Mouse (Mus musculus) ES-Bruce4 (cell line): ENCODE measurements at regions not wholly inside any gene's neighbourhood (a gene's known extent, or its start where the extent isn't known, plus 50 kb on each side); places are given as distances from the start of the nearest gene placed in this dataset.

ENCODE experiments used
- H3K27ac ChIP-seq: 2 replicates; pipeline ENCODE4 v1.5.1; 2012; ENCODE audit warnings: low read length, inconsistent platforms; ENCODE audit not compliant: insufficient read depth
- H3K27me3 ChIP-seq: 2 replicates; pipeline ENCODE4 v1.6.1; 2012; ENCODE audit warnings: mild to moderate bottlenecking, low read length, inconsistent platforms; ENCODE audit not compliant: control insufficient read depth, poor library complexity, insufficient read depth, severe bottlenecking
- H3K36me3 ChIP-seq: 2 replicates; pipeline ENCODE4 v1.6.1; 2012; ENCODE audit warnings: inconsistent platforms, mild to moderate bottlenecking, low read length, moderate library complexity; ENCODE audit not compliant: control insufficient read depth, poor library complexity, insufficient read depth, severe bottlenecking
- H3K4me1 ChIP-seq: one replicate; pipeline ENCODE4 v1.8.1; 2011; ENCODE audit warnings: low read length; ENCODE audit not compliant: control insufficient read depth, insufficient read depth
- H3K4me3 ChIP-seq: 2 replicates; pipeline ENCODE4 v1.5.1; 2011; ENCODE audit warnings: low read depth, mild to moderate bottlenecking, low read length
- H3K9ac ChIP-seq: 2 replicates; pipeline ENCODE4 v1.6.1; 2012; ENCODE audit warnings: low read depth, mild to moderate bottlenecking, inconsistent platforms; ENCODE audit not compliant: poor library complexity, severe bottlenecking
- H3K9me3 ChIP-seq: replicated peaks from 2 replicates; pipeline ENCODE4 v1.6.1; 2012; ENCODE audit warnings: mild to moderate bottlenecking, low read length, inconsistent platforms; ENCODE audit not compliant: control insufficient read depth, poor library complexity, insufficient read depth, severe bottlenecking
- CTCF ChIP-seq: IDR thresholded peaks from one replicate; pipeline ENCODE4 v1.8.1; 2011; ENCODE audit warnings: low read depth, low read length
- EP300 ChIP-seq: IDR thresholded peaks from 2 replicates; pipeline ENCODE4 v1.6.1; 2011; ENCODE audit warnings: low read depth, low read length; ENCODE audit not compliant: insufficient read depth
- POLR2A ChIP-seq: IDR thresholded peaks from one replicate; pipeline ENCODE4 v1.8.1; 2011; ENCODE audit warnings: low read length; ENCODE audit not compliant: insufficient read depth

- Histone ChIP-seq H3K9me3 (no peaks in the 10 kb centered on the region), H3K36me3 (no peaks in the 10 kb centered on the region), H3K9ac (no peak overlapping the region), H3K4me1 (peaks cover 19% of the 10 kb centered on the region), H3K27ac (peak overlapping the region; percentile 55), H3K27me3 (no peaks in the 10 kb centered on the region), H3K4me3 (no peak overlapping the region)
- no peak for TF ChIP-seq POLR2A
- no peak for TF ChIP-seq CTCF
- peak; percentile 85 for TF ChIP-seq EP300
These were observed 108.2 kb upstream of the Haao start for GRCm38 (mm10) chr17:83955978-83956377.

GRCm38 (mm10) chr17:83955058-83955697 lies 107.4 kb upstream of the Haao start:
- no peaks in the 10 kb centered on the region for H3K36me3 ChIP-seq
- TF ChIP-seq EP300, result peak; percentile 93
- no peak for TF ChIP-seq POLR2A
- H3K27ac ChIP-seq, result no peak overlapping the region; the same call in 1 of the 2 replicates
- H3K4me3 ChIP-seq, result no peak overlapping the region
- H3K4me1 ChIP-seq, result peaks cover 22% of the 10 kb centered on the region
- H3K9ac ChIP-seq, result no peak overlapping the region
- H3K9me3 ChIP-seq, result no peaks in the 10 kb centered on the region
- H3K27me3 ChIP-seq, result no peaks in the 10 kb centered on the region

- Histone ChIP-seq H3K4me1 (peaks cover 22% of the 10 kb centered on the region), H3K27me3 (no peaks in the 10 kb centered on the region), H3K9me3 (no peaks in the 10 kb centered on the region)
These were observed 106.7 kb upstream of the Haao start for GRCm38 (mm10) chr17:83954291-83955057.

GRCm38 (mm10) chr17:83953656-83954055 lies 105.9 kb upstream of the Haao start:
- Histone ChIP-seq H3K9me3 (no peaks in the 10 kb centered on the region), H3K27ac (no peak overlapping the region), H3K4me3 (no peak overlapping the region), H3K36me3 (no peaks in the 10 kb centered on the region), H3K9ac (no peak overlapping the region), H3K4me1 (peaks cover 22% of the 10 kb centered on the region), H3K27me3 (no peaks in the 10 kb centered on the region)
- no peak for TF ChIP-seq CTCF
- no peak for TF ChIP-seq EP300

More at GRCm38 (mm10) chr17:83954291-83955057, 106.7 kb upstream of the Haao start:
- no peaks in the 10 kb centered on the region for H3K36me3 ChIP-seq
- no peak overlapping the region for H3K9ac ChIP-seq
- no peak for TF ChIP-seq CTCF
- no peak for TF ChIP-seq POLR2A
- TF ChIP-seq EP300, result peak; percentile 93
- no peak overlapping the region for H3K4me3 ChIP-seq
- no peak overlapping the region for H3K27ac ChIP-seq

DNA sequence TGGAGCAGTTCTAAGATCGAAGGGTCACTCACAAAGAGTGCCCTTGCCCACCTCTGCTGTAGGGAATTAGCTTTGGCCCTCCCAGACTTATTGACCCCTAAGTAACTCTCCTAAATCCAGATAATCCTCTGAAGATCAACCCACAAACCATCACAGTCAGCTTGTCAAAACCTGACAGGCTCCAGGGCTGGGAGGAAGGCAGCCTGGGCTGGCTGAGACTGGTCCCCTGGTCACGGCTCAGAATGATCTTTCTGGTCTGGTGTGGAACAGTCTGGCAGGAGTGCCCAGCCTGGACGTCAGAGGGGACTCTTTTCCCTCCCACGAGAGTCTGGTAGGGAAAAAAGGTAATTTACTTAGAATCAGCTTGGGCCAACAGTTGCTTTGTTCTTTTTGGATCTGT lies 99.0 kb upstream of the Haao start:
- no peak overlapping the region for H3K27ac ChIP-seq
- H3K9ac ChIP-seq, result no peak overlapping the region

DNA sequence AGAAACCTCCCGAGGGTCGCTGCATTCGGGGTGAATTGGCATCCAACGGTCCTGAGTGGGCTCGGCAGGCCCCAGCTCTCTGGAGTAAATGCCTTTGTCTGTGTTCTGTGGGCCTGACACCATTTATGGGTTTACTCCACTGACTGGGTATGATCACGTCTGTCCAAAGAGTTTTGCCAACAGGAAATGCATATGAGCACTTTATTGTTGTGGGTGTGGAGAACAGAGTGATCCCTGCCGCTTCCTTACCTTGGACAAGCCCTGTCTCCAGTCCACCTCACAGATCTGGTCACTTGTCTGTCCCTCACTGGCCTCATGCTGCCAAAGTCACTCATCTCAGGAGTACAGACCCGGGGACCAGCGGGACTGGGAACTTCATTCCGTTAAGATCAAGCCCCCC lies 91.6 kb upstream of the Haao start:
- H3K36me3 ChIP-seq, result no peaks in the 10 kb centered on the region
- H3K27ac ChIP-seq, result no peak overlapping the region

More for the DNA sequence above, 99.0 kb upstream of the Haao start:
- H3K9me3 ChIP-seq, result no peaks in the 10 kb centered on the region
- peaks cover 4% of the 10 kb centered on the region for H3K4me1 ChIP-seq
- H3K36me3 ChIP-seq, result no peaks in the 10 kb centered on the region
- no peak for TF ChIP-seq POLR2A
- no peak for TF ChIP-seq EP300
- TF ChIP-seq CTCF, result no peak
- H3K27me3 ChIP-seq, result no peaks in the 10 kb centered on the region
- H3K4me3 ChIP-seq, result no peak overlapping the region

More for the DNA sequence above, 91.6 kb upstream of the Haao start:
- H3K9ac ChIP-seq, result no peak overlapping the region
- H3K4me1 ChIP-seq, result peaks cover 6% of the 10 kb centered on the region
- H3K4me3 ChIP-seq, result no peak overlapping the region
- TF ChIP-seq EP300 (no peak), CTCF (no peak), POLR2A (no peak)
- no peaks in the 10 kb centered on the region for H3K27me3 ChIP-seq
- H3K9me3 ChIP-seq, result peaks cover 6% of the 10 kb centered on the region; the same call in 1 of the 2 replicates
